Mouse (Mus musculus) hindbrain, embryonic 12.5 days (tissue): ENCODE measurements at regions not wholly inside any gene's neighbourhood (a gene's known extent, or its start where the extent isn't known, plus 50 kb on each side); places are given as distances from the start of the nearest gene placed in this dataset.
A peak's percentile ranks its signal among the peaks of the same experiment; 100 is the strongest.

Source experiments
- ATAC-seq: fragments of 200-750 bp; cut with Nextera tagmentation; 2 replicates; pipeline ENCODE4 v1.8.0; 2017; ENCODE audit warnings: moderate TSS enrichment; ENCODE audit not compliant: low FRiP score
- H3K27ac ChIP-seq: fragments of 300-500 bp; sonication (generic); 2 replicates; pipeline ENCODE4 v1.5.1; 2016; ENCODE audit warnings: mild to moderate bottlenecking
- H3K27me3 ChIP-seq: fragments of 300-500 bp; sonication (generic); 2 replicates; pipeline ENCODE4 v1.6.1; 2016; ENCODE audit warnings: mild to moderate bottlenecking
- H3K36me3 ChIP-seq: fragments of 300-500 bp; sonication (generic); 2 replicates; pipeline ENCODE4 v1.6.1; 2016; ENCODE audit warnings: mild to moderate bottlenecking
- H3K4me1 ChIP-seq: fragments of 300-500 bp; sonication (generic); 2 replicates; pipeline ENCODE4 v1.6.1; 2016
- H3K4me2 ChIP-seq: fragments of 300-500 bp; sonication (generic); replicated peaks from 2 replicates; pipeline ENCODE4 v1.6.1; 2016; ENCODE audit warnings: mild to moderate bottlenecking
- H3K4me3 ChIP-seq: fragments of 300-500 bp; sonication (generic); 2 replicates; pipeline ENCODE4 v1.5.1; 2016; ENCODE audit warnings: mild to moderate bottlenecking
- H3K9ac ChIP-seq: fragments of 300-500 bp; sonication (generic); 2 replicates; pipeline ENCODE4 v1.6.1; 2016; ENCODE audit warnings: mild to moderate bottlenecking, moderate library complexity
- H3K9me3 ChIP-seq: fragments of 300-500 bp; sonication (generic); replicated peaks from 2 replicates; pipeline ENCODE4 v1.6.1; 2016; ENCODE audit warnings: mild to moderate bottlenecking
- WGBS: fragments of 180-500 bp; shearing (Covaris S2); methylation state at CpG from one replicate; pipeline ENCODE4 v1.1.7; 2016; 5-methylcytosine and 5-hydroxymethylcytosine counted together

DNA sequence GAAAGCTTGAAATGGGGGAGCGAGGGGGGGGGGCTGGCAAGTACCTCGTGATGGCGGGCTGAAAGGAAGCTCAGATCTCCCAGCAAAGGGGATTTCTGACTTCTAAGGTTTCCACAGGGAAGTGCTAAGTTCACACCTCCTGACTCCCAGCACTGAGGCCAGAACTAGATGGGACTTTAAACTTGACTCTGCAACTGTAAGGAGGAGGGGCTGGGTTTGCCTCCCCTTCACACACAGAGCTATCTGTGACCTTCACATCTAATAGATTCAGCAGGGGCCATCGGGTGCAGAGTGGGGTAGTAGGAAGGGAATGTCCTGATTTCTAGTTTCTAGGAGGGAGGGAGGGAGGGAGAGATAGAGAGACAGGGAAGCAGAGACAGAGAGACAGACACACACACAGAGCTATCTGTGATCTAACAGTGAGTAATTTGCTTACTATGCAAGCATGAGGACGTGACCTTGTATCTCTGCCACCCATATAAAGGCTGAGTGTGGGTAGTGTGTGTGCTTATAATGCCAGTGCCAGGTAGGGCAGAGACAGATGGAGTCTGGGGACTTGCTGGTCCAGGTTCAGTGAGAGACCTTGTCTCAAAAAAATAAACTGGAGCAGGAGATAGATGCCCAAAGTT lies 125.2 kb upstream of the Shb start:
- Histone ChIP-seq H3K4me2 (no peak overlapping the region), H3K4me3 (no peak overlapping the region), H3K9ac (no peak overlapping the region), H3K27ac (no peak overlapping the region), H3K36me3 (no peaks in the 10 kb centered on the region), H3K9me3 (no peaks in the 10 kb centered on the region), H3K27me3 (no peaks in the 10 kb centered on the region), H3K4me1 (peaks cover 17% of the 10 kb centered on the region)
- WGBS, result 27% methylated on average over 5 of the region's 5 CpGs
- no peak for ATAC-seq

DNA sequence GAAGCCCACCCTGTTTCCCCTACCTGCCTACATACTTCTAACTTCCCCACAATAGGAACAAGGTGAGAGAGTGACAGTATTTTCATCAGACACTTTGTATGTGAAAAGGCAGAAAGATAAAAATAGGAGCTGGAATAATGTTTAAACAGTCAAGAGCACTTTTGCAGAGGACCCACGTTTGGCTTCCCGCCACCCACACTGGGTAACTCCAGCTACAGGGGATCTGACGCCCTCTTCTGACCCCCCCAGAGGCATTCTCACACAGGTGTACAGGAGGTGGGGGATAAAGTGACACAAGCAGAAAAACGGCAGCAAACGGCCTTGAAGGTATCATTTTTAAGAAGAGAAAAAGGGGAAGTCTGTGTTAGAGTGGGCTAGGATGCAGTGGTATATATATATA lies 123.5 kb upstream of the Shb start:
- no peak overlapping the region for H3K27ac ChIP-seq
- peaks cover 17% of the 10 kb centered on the region for H3K4me1 ChIP-seq
- H3K9ac ChIP-seq, result no peak overlapping the region
- H3K4me3 ChIP-seq, result no peak overlapping the region
- no peaks in the 10 kb centered on the region for H3K36me3 ChIP-seq
- no peak for ATAC-seq
- H3K4me2 ChIP-seq, result no peak overlapping the region
- WGBS, result 61% methylated on average over 5 of the region's 5 CpGs
- H3K9me3 ChIP-seq, result no peaks in the 10 kb centered on the region
- no peaks in the 10 kb centered on the region for H3K27me3 ChIP-seq

DNA sequence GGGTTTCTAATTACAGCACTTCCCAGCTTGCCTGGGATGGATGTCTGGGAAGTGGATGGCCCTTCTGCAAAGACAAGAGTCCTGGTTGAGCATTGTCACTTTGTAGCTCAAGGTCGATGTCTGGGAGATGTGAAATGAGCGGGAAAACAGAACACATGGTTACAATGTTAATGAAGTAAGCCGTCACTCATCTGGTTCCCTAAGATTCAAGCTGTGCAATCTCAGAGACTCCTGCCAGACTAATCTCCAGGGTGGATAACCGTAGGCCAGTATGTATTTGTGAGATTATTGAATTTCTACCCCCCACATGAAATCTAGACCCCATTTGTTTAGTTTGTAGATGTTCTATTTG lies 122.5 kb upstream of the Shb start:
- Histone ChIP-seq H3K27ac (peak overlapping the region; percentile 44; the same call in 1 of the 2 replicates), H3K9ac (no peak overlapping the region), H3K4me3 (no peak overlapping the region), H3K4me2 (peak overlapping the region; percentile 41), H3K36me3 (no peaks in the 10 kb centered on the region), H3K4me1 (peaks cover 17% of the 10 kb centered on the region), H3K9me3 (no peaks in the 10 kb centered on the region), H3K27me3 (no peaks in the 10 kb centered on the region)
- ATAC-seq, result peak; percentile 46; the same call in 1 of the 2 replicates
- WGBS, result 8% methylated on average over 4 of the region's 4 CpGs

DNA sequence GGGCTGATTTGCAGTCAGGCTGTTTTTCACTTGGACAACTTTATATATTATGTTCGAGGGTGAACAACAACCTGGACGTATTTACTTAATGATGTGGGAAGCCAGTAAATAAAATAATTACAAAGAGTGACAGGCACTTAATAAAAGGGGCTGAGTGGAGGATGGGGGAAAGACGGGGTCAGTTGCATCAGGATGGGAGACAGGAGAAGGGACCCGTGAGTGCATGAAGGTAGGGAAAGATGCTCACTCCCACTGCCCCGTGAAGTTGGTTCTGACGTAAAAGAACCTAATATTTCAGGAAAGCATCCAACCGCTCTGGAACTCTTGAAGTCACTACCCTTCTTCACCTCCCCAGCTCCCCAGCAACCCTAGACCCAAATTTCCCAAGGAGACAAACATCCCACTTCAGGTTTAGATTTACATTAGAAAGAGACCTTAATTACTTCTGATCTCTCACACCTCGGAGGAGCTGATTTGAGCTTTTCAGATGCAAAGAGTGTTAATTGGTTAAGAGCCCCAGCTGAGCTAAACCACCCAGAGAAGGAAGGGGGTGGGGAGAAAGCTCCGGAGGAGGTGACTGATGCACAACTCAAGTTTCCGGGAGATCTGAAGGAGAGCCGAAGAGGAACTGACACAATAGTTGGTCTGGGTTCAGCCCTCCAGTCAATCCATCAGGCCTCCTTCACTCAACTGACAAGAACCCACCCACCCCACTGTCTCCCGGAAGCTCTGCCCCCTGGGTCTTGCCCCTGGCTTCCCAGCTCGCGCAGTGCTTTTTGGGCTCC lies 121.9 kb upstream of the Shb start:
- Histone ChIP-seq H3K27me3 (no peaks in the 10 kb centered on the region), H3K4me2 (peak overlapping the region; percentile 41), H3K4me1 (peaks cover 17% of the 10 kb centered on the region), H3K4me3 (no peak overlapping the region), H3K9ac (no peak overlapping the region), H3K36me3 (no peaks in the 10 kb centered on the region), H3K27ac (peak overlapping the region; percentile 44; the same call in 1 of the 2 replicates), H3K9me3 (no peaks in the 10 kb centered on the region)
- 4% methylated on average over 14 of the region's 14 CpGs for WGBS
- ATAC-seq, result peak; percentile 56

DNA sequence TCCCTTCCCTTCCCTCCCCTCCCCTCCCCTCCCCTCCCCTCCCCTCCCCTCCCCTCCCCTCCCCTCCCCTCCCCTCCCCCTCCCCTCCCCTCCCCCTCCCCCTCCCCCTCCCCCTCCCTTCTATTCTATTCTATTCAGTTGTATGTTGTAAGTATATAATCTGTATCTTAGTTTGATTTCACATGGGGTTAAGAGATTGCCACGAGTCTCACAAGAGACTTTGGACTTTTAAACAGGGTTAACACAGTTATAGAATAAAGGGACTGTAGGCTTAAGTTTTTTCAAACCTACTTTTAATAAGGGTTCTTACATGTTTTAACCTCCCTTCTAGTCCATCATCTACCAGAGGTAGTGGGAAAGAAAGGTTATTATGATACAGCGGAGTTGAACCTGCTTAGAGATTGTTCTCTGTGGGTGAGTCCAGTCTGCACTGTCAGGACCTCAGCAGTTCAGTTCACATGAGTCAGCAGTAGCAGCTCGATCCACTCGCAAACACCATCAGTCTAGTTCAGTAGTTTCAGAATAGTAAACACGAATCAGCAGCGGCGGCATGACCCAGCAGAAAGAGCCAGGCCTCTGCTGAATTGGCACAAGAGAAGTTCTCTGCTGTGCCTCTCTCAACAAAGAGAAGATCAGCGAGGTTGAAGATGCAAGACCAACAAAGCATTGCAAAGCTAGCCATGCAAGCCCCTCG lies 116.8 kb upstream of the Shb start:
- H3K27me3 ChIP-seq, result 0 out of 2 replicates have a peak, but pooled peaks cover 3% of the 10 kb centered on the region
- no peak overlapping the region for H3K9ac ChIP-seq
- WGBS, result 83% methylated on average over 9 of the region's 9 CpGs
- no peak overlapping the region for H3K4me2 ChIP-seq
- H3K9me3 ChIP-seq, result no peaks in the 10 kb centered on the region
- peaks cover 2% of the 10 kb centered on the region for H3K4me1 ChIP-seq
- no peaks in the 10 kb centered on the region for H3K36me3 ChIP-seq
- no peak overlapping the region for H3K27ac ChIP-seq
- no peak for ATAC-seq
- H3K4me3 ChIP-seq, result no peak overlapping the region

DNA sequence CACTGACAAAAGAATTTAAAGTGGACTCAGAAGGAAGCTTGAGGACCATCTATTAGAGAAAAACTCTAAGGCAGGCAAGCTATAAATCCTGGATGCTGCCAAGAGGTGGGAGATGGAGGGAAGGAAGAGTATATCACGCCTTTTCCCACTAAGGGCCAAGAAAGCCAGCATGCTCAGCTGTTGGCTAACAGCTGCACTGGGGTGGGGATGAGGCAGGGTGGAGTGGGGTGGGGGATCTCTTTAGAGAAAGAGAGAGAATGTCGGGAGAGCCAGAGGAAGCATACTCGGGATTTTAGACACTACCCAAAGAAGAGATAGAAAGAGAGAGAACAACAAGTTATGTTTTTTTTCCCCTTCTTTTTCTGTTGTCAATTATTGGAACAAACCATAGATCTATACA lies 115.2 kb upstream of the Shb start:
- Histone ChIP-seq H3K4me2 (no peak overlapping the region), H3K4me3 (no peak overlapping the region), H3K27ac (no peak overlapping the region), H3K4me1 (no peaks in the 10 kb centered on the region), H3K9ac (no peak overlapping the region), H3K27me3 (0 out of 2 replicates have a peak, but pooled peaks cover 3% of the 10 kb centered on the region), H3K9me3 (no peaks in the 10 kb centered on the region), H3K36me3 (no peaks in the 10 kb centered on the region)
- no peak for ATAC-seq
- 92% methylated on average over 3 of the region's 3 CpGs for WGBS

DNA sequence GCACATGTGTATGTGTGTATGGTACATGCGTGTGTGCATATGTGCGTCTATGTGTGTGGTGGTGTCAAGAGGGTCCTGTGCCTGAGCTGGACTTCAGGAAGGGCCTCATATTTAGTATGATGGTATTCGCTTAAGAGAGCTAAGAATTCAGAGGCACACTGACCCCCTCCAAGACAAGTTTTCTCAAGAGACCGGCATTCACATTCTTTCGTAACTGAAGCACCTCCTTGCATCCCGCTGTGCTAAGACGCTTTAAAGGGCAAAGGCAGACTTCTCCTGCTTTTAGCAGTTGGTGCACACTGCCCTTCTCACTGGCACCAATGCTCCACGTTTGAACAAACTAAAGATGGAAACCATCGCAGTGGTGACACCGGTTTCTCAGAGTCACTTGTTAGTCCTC lies 110.3 kb upstream of the Shb start:
- no peak overlapping the region for H3K4me2 ChIP-seq
- no peaks in the 10 kb centered on the region for H3K9me3 ChIP-seq
- WGBS, result 78% methylated on average over 10 of the region's 10 CpGs
- H3K27ac ChIP-seq, result no peak overlapping the region
- H3K4me3 ChIP-seq, result no peak overlapping the region
- H3K4me1 ChIP-seq, result peaks cover 11% of the 10 kb centered on the region; the same call in 1 of the 2 replicates
- no peaks in the 10 kb centered on the region for H3K36me3 ChIP-seq
- no peak overlapping the region for H3K9ac ChIP-seq
- H3K27me3 ChIP-seq, result no peaks in the 10 kb centered on the region
- no peak for ATAC-seq

DNA sequence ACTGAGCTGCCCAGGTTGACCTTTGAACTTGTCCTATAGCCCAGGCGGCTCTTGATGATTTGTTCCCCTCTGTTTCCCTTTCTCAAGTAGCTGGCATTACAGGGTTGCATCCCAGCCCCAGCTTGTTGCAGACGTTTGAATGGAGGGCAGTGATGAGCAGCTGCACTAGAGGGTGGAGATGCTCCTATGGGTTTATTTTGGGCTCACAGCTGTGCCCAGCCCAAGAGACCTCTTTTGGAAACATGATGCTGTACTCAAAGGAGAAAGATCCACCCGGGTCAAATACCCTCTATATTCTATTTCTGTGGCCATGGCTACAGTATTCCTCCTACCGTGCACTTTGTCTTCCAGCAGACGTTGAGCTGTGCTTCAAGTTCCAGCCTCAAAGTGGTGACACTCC lies 109.0 kb upstream of the Shb start:
- Histone ChIP-seq H3K4me1 (peaks cover 11% of the 10 kb centered on the region; the same call in 1 of the 2 replicates), H3K4me3 (no peak overlapping the region), H3K9ac (no peak overlapping the region), H3K9me3 (0 out of 2 replicates have a peak, but pooled peaks cover 5% of the 10 kb centered on the region), H3K4me2 (no peak overlapping the region), H3K36me3 (no peaks in the 10 kb centered on the region), H3K27me3 (no peaks in the 10 kb centered on the region), H3K27ac (no peak overlapping the region)
- 58% methylated on average over 5 of the region's 5 CpGs for WGBS
- no peak for ATAC-seq

DNA sequence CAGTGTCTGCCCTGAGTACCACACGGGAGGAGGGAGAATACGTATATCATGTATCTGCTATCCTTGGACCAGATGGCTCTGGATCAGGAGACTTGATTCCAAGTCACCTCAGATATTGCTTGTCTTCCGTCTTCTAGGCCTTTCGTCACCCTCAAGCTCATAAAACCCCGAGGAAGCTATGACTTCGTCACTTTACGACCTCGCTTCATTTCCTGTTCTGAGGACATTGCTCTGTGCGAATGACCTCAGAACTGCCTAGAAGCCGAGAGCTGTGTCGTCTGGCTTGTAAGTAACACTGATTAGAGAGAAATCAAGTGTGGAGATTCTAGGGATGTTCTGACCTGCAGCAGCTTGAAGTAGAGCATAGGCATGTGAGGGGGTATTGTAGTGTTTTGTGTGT lies 108.4 kb upstream of the Shb start:
- WGBS, result 81% methylated on average over 11 of the region's 11 CpGs
- no peaks in the 10 kb centered on the region for H3K36me3 ChIP-seq
- H3K27ac ChIP-seq, result no peak overlapping the region
- no peaks in the 10 kb centered on the region for H3K27me3 ChIP-seq
- H3K4me3 ChIP-seq, result no peak overlapping the region
- H3K9ac ChIP-seq, result no peak overlapping the region
- peaks cover 11% of the 10 kb centered on the region; the same call in 1 of the 2 replicates for H3K4me1 ChIP-seq
- no peak overlapping the region for H3K4me2 ChIP-seq
- no peak for ATAC-seq
- H3K9me3 ChIP-seq, result 0 out of 2 replicates have a peak, but pooled peaks cover 7% of the 10 kb centered on the region

DNA sequence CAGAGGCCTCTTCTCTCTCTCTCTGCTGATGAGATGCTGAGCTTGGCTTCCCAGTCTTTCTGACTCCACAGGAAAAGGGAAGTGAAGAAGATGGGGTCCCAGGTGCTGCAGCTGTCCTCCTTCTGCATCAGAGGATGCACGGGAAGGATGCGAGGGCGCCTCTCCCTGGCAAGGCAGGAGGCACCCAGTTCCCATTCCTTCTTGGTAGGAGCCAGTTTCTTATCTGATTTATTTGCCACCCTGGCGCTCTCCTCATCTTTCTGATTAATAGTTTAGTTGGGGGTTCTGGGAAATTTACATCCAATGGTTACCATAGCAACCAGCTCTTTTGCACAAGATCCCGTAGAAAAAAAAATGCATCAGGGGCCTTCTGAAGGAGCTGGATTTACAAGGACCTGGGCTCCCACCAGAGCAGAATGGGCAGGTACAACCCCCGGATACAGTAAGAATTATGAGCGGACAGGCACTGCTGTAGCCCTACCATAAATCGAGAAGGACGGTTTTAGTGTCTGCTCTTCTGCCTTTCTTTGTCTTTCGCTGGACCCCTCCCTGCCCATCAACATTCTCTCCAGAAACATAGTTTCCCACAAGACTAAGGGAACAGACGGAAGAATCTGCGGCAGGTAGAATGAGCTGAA lies 107.2 kb upstream of the Shb start:
- H3K27me3 ChIP-seq, result no peaks in the 10 kb centered on the region
- H3K4me3 ChIP-seq, result no peak overlapping the region
- ATAC-seq, result no peak
- no peak overlapping the region for H3K9ac ChIP-seq
- 0 out of 2 replicates have a peak, but pooled peaks cover 7% of the 10 kb centered on the region for H3K9me3 ChIP-seq
- no peaks in the 10 kb centered on the region for H3K36me3 ChIP-seq
- H3K4me2 ChIP-seq, result no peak overlapping the region
- 81% methylated on average over 12 of the region's 12 CpGs for WGBS
- peak overlapping the region; percentile 48; the same call in 1 of the 2 replicates for H3K27ac ChIP-seq
- peaks cover 11% of the 10 kb centered on the region; the same call in 1 of the 2 replicates for H3K4me1 ChIP-seq

DNA sequence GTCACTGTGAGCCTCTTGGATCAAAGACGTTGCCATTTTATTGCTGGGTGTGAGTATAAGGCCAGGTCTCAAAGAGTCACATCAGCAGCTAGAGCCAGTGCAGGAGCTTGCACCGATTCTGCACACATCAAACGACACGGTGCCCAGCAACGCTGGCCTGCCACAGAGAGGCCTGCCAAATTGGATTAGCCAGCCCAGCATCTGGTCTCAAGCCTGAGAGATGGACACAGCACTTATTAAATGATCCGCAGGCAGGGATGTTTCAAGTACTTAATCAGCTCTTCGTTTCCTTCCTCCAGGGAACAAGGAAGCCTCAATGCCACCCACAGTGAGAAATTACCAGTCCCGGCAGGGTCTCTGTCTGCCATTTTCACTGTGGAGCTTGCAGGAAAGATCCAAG lies 106.1 kb upstream of the Shb start:
- H3K9ac ChIP-seq, result no peak overlapping the region
- H3K36me3 ChIP-seq, result no peaks in the 10 kb centered on the region
- H3K4me1 ChIP-seq, result peaks cover 11% of the 10 kb centered on the region; the same call in 1 of the 2 replicates
- H3K27ac ChIP-seq, result no peak overlapping the region
- no peaks in the 10 kb centered on the region for H3K27me3 ChIP-seq
- H3K9me3 ChIP-seq, result 0 out of 2 replicates have a peak, but pooled peaks cover 7% of the 10 kb centered on the region
- no peak overlapping the region for H3K4me2 ChIP-seq
- WGBS, result 54% methylated on average over 8 of the region's 8 CpGs
- no peak overlapping the region for H3K4me3 ChIP-seq
- ATAC-seq, result no peak
